In the genomic region with DNA sequence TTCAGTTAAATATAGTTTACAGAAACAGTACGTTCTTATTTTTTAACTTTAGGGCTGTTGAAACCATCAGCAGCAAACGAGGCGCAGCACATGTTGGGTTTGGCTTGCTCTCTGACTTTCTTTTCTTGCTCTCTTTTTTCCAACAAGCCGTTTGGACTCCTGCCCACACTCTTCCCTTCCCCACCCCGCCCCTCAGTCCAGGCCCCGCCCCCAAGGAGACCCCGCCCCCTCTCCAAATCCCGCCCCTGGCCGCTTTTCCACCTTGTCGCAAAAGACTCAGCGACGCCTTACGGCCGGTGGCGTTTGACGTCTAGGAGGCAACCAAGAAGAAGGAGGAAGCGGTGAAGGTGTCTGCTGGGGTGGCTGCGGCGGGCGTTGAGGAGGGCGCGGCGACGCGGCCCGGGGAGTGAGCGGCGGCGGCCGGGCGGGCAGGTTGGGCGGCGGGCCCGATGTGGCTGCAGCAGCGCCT, we compare ENCODE assay signal across 8 mouse cellular contexts. TPM values are rescaled to one million over a fixed set of nuclear protein-coding genes. Genes with fewer than 3 reads are reported as not detected.
DNase-seq lines count a peak whose midpoint lies in the region; ATAC-seq lines count a peak whose summit lies in the region.

Gene 2510039O18Rik (plus strand): TSS at position 320 of the 469 bp plus-strand sequence.

- peak within 1 kb of the TSS; percentile 94 for H3K4me3 ChIP-seq in hindbrain, embryonic 14.5 days (replicated peaks; ENCODE audit: low read length)

- H3K4me1 ChIP-seq in hindbrain, embryonic 14.5 days (replicated peaks; ENCODE audit: control insufficient read depth, insufficient read depth, low read length): peaks cover 26% of the 10 kb centered on the region

- 1% methylated on average over 33 of the region's 35 CpGs for WGBS in hindbrain, embryonic 14.5 days

- H3K9me3 ChIP-seq in hindbrain, embryonic 14.5 days (ENCODE audit: control insufficient read depth, low read length): no peaks in the 10 kb centered on the region

- H3K9ac ChIP-seq in hindbrain, embryonic 14.5 days: peak within 1 kb of the TSS; percentile 84

- H3K27me3 ChIP-seq in hindbrain, embryonic 14.5 days (ENCODE audit: control insufficient read depth, insufficient read depth, low read length): no peaks in the 10 kb centered on the region

- H3K27ac ChIP-seq in hindbrain, embryonic 14.5 days: peak within 1 kb of the TSS; percentile 70

- peak; percentile 59 for ATAC-seq in hindbrain, embryonic 14.5 days (ENCODE audit: low FRiP score)

- peaks cover 27% of the 10 kb centered on the region for H3K36me3 ChIP-seq in hindbrain, embryonic 14.5 days (replicated peaks; ENCODE audit: control insufficient read depth, insufficient read depth)

- DNase-seq in R1 (ENCODE audit: low read depth, low spot score): peak; percentile 93
- DNase-seq in cerebellum, postnatal 25 days: peak; percentile 86 to 91
- peak; percentile 68 to 78 for DNase-seq in frontal cortex, postnatal 25 days (ENCODE audit: low spot score in 2 of 2)
- DNase-seq in hindbrain, embryonic 14.5 days (ENCODE audit: low spot score): peak; percentile 85
- DNase-seq in layer of hippocampus, postnatal 36 days: peak; percentile 77 to 80
- peak; percentile 91 for DNase-seq in lung, postnatal 4 days
- DNase-seq in retina, postnatal 7 days (ENCODE audit: low read depth, low spot score): peak; percentile 81
- DNase-seq in urinary bladder, adult 2 months (ENCODE audit: low spot score): no peak

- H3K4me2 ChIP-seq in hindbrain, embryonic 14.5 days (replicated peaks): peak within 1 kb of the TSS; percentile 98

RNA-seq across cellular contexts. Expression of gene 2510039O18Rik, which starts in this region (rescaled TPM):
- 15.8 and 19.4 TPM in 2 replicates for polyA plus RNA-seq in hindbrain, embryonic 14.5 days (2014; fragmentation: Nextera tagmentation; extraction: Ambion mirVana)
- total RNA-seq in layer of hippocampus, postnatal 36 days (2021): 10 to 100 TPM; 27.4 to 30.0 TPM
- 47.0 and 48.2 TPM in 2 replicates for polyA plus RNA-seq in urinary bladder, adult 2 months (2012; rRNA removed)
